Mouse (Mus musculus) liver, embryonic 14.5 days (tissue): ENCODE data around the gene Umodl1.

ENCODE experiments used
- CTCF ChIP-seq: IDR thresholded peaks from 2 replicates; pipeline ENCODE4 v1.5.1; 2016; ENCODE audit warnings: antibody characterized with exemption, low read depth, control low read depth
- EP300 ChIP-seq: IDR thresholded peaks from 2 replicates; pipeline ENCODE4 v1.6.1; 2016; ENCODE audit warnings: antibody characterized with exemption, low read depth

- TF ChIP-seq EP300 (no peak), CTCF (no peak)
Measured at GRCm38 (mm10) chr17:30978556-30978955, 24.1 kb downstream of the Umodl1 start.
